Mouse (Mus musculus) MEL (cell line): ENCODE results near the gene Gstcd. TPM values are rescaled to one million over a fixed set of nuclear protein-coding genes. Genes with fewer than 3 reads are reported as not detected.

Experiments used
- DNase-seq: peaks from one replicate; pipeline ENCODE4 v3.0.0; 2011; ENCODE audit warnings: low read depth, low spot score
- H3K27ac ChIP-seq: 2 replicates; pipeline ENCODE4 v1.5.1; 2012; ENCODE audit warnings: low read depth, mild to moderate bottlenecking, control low read depth, low read length, moderate library complexity; ENCODE audit not compliant: control insufficient read depth
- H3K27me3 ChIP-seq, 2 experiments: fragments of 150-350 bp in 1 of 2; sonication (generic) in 1 of 2; 2 replicates each; pipeline ENCODE4 v1.6.1; 2012; ENCODE audit warnings: low read length in 2 of 2, mild to moderate bottlenecking in 2 of 2, improper control_type of control experiment in 1 of 2, moderate library complexity in 1 of 2; ENCODE audit not compliant: insufficient read depth in 2 of 2, control insufficient read depth in 1 of 2
- H3K36me3 ChIP-seq, 2 experiments: 2 replicates each; pipeline ENCODE4 v1.6.1; 2012 to 2014; ENCODE audit warnings: low read length in 2 of 2, improper control_type of control experiment in 1 of 2, inconsistent platforms in 1 of 2, mild to moderate bottlenecking in 1 of 2; ENCODE audit not compliant: insufficient read depth in 2 of 2, control insufficient read depth in 1 of 2
- H3K4me1 ChIP-seq, 2 experiments: fragments of 150-350 bp in 1 of 2; sonication (generic) in 1 of 2; 2 replicates each; pipeline ENCODE4 v1.6.1; 2012; ENCODE audit warnings: low read length in 2 of 2, improper control_type of control experiment in 1 of 2, mild to moderate bottlenecking in 1 of 2; ENCODE audit not compliant: insufficient read depth in 2 of 2, control insufficient read depth in 1 of 2
- H3K4me3 ChIP-seq, 2 experiments: fragments of 150-350 bp in 1 of 2; sonication (generic) in 1 of 2; 2 replicates each; pipeline ENCODE4 v1.5.1; 2012; ENCODE audit warnings: low read depth in 2 of 2, low read length in 2 of 2, mild to moderate bottlenecking in 2 of 2, moderate library complexity in 2 of 2, control low read depth in 1 of 2, improper control_type of control experiment in 1 of 2; ENCODE audit not compliant: control insufficient read depth in 1 of 2, insufficient read depth in 1 of 2
- H3K79me2 ChIP-seq: 2 replicates; pipeline ENCODE4 v1.6.1; 2012; ENCODE audit warnings: mild to moderate bottlenecking, low read length, moderate library complexity; ENCODE audit not compliant: control insufficient read depth, poor library complexity, insufficient read depth
- H3K9ac ChIP-seq: 2 replicates; pipeline ENCODE4 v1.6.1; 2012; ENCODE audit warnings: low read depth, mild to moderate bottlenecking, control low read depth, low read length, moderate library complexity; ENCODE audit not compliant: control insufficient read depth, poor library complexity, severe bottlenecking
- H3K9me3 ChIP-seq: fragments of 150-350 bp; sonication (generic); replicated peaks from 2 replicates; pipeline ENCODE4 v1.6.1; 2012; ENCODE audit warnings: mild to moderate bottlenecking, low read length, improper control_type of control experiment, moderate library complexity; ENCODE audit not compliant: insufficient read depth
- BHLHE40 ChIP-seq: IDR thresholded peaks from 2 replicates; pipeline ENCODE4 v1.6.1; 2012; ENCODE audit warnings: low read depth, mild to moderate bottlenecking, inconsistent platforms, low read length, improper control_type of control experiment, borderline replicate concordance
- CHD1 ChIP-seq: IDR thresholded peaks from 2 replicates; pipeline ENCODE4 v1.6.1; 2012; ENCODE audit warnings: low read depth, mild to moderate bottlenecking, inconsistent platforms, low read length, improper control_type of control experiment
- CTCF ChIP-seq, 3 experiments: IDR thresholded peaks in 2 of 3; conservative IDR thresholded peaks in 1 of 3; 2 replicates each; pipeline ENCODE4 v1.5.1; 2011 to 2012; ENCODE audit warnings: low read length in 3 of 3, low read depth in 2 of 3, mild to moderate bottlenecking in 2 of 3, improper control_type of control experiment in 1 of 3, inconsistent platforms in 1 of 3, mixed read lengths in 1 of 3, moderate library complexity in 1 of 3; ENCODE audit not compliant: control insufficient read depth in 1 of 3, insufficient read depth in 1 of 3, poor library complexity in 1 of 3, severe bottlenecking in 1 of 3
- ELF1 ChIP-seq: IDR thresholded peaks from 2 replicates; pipeline ENCODE4 v1.6.1; 2014; ENCODE audit warnings: low read depth, mild to moderate bottlenecking, inconsistent platforms, low read length, improper control_type of control experiment, moderate library complexity
- ETS1 ChIP-seq: IDR thresholded peaks from 2 replicates; pipeline ENCODE4 v1.6.1; 2012; ENCODE audit warnings: low read depth, mild to moderate bottlenecking, inconsistent platforms, low read length, improper control_type of control experiment, moderate library complexity
- GATA1 ChIP-seq: IDR thresholded peaks from 2 replicates; pipeline ENCODE4 v1.6.1; 2011; ENCODE audit warnings: low read depth, low read length, improper control_type of control experiment
- MAFK ChIP-seq: IDR thresholded peaks from 2 replicates; pipeline ENCODE4 v1.6.1; 2011; ENCODE audit warnings: low read depth, mild to moderate bottlenecking, low read length, improper control_type of control experiment, borderline replicate concordance
- MYB ChIP-seq: IDR thresholded peaks from 2 replicates; pipeline ENCODE4 v1.6.1; 2011; ENCODE audit warnings: mild to moderate bottlenecking, low read depth, low read length, improper control_type of control experiment
- NELFE ChIP-seq: IDR thresholded peaks from 2 replicates; pipeline ENCODE4 v1.6.1; 2011; ENCODE audit warnings: low read depth, low read length, improper control_type of control experiment
- POLR2AphosphoS2 ChIP-seq: IDR thresholded peaks from 2 replicates; pipeline ENCODE4 v1.6.1; 2011; ENCODE audit warnings: low read length, improper control_type of control experiment
- RCOR1 ChIP-seq: IDR thresholded peaks from 2 replicates; pipeline ENCODE4 v1.6.1; 2012; ENCODE audit warnings: low read depth, mild to moderate bottlenecking, inconsistent platforms, low read length, improper control_type of control experiment
- SIN3A ChIP-seq: IDR thresholded peaks from 2 replicates; pipeline ENCODE4 v1.6.1; 2012; ENCODE audit warnings: low read length, improper control_type of control experiment, inconsistent platforms
- SMC3 ChIP-seq: IDR thresholded peaks from 2 replicates; pipeline ENCODE4 v1.6.1; 2011; ENCODE audit warnings: low read depth, low read length, improper control_type of control experiment
- USF1 ChIP-seq: IDR thresholded peaks from 2 replicates; pipeline ENCODE4 v1.6.1; 2014; ENCODE audit warnings: low read depth, mild to moderate bottlenecking, inconsistent platforms, low read length, improper control_type of control experiment, moderate library complexity
- ZC3H11A ChIP-seq: IDR thresholded peaks from 2 replicates; pipeline ENCODE4 v1.6.1; 2012; ENCODE audit warnings: low read depth, mild to moderate bottlenecking, inconsistent platforms, low read length, improper control_type of control experiment
- ZMIZ1 ChIP-seq: IDR thresholded peaks from 2 replicates; pipeline ENCODE4 v1.6.1; 2012; ENCODE audit warnings: low read depth, mild to moderate bottlenecking, inconsistent platforms, low read length, improper control_type of control experiment, moderate library complexity
- polyA plus RNA-seq, 2 experiments: library from polyadenylated mRNA; stranded (reverse) in 1 of 2; unstranded in 1 of 2; fragments of >175 nt in 1 of 2; fragments of >200 nt in 1 of 2; gene quantifications; 2 replicates each; pipeline versions ENCODE4 v1.2.1 to v1.2.4; 2012; ENCODE audit warnings: low replicate concordance in 2 of 2, low read depth in 1 of 2; ENCODE audit not compliant: insufficient read length in 2 of 2, insufficient read depth in 1 of 2, missing spikeins in 1 of 2
- total RNA-seq: library from RNA; depleted of rRNA; stranded (reverse); fragments of 300-350 nt; gene quantifications from 2 replicates; pipeline ENCODE4 v1.2.3, GENCODE M21; 2012

Gstcd gene
- total and polyA plus RNA-seq, 3 experiments, result 15.5 to 19.2 TPM; not detected in 1

DNA sequence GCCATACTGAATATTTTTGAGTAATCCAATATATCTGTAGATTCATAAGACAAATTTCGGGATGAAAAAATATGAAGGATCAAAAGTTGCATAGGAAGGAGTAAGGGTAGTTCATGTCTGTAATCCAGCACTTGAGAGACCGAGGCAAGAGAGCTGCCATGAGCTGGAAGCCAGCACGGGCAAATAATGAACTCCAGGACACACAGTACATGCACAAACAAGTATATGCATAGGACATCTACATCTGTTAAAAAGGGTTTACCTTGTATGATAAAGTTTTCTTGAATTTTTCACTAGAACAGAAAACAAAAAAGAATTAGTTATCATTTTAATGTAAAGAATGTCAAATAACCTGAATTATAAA, 95.9 kb downstream of the Gstcd start:
- H3K79me2 ChIP-seq, result no peaks in the 10 kb centered on the region
- H3K4me3 ChIP-seq, result no peak overlapping the region
- no peaks in the 10 kb centered on the region for H3K9me3 ChIP-seq
- H3K9ac ChIP-seq, result no peak overlapping the region
- DNase-seq, result no peak
- H3K27ac ChIP-seq, result no peak overlapping the region
- H3K27me3 ChIP-seq, result no peaks in the 10 kb centered on the region
- H3K36me3 ChIP-seq, result peaks cover 0 to 2% of the 10 kb centered on the region in 2 experiments; a peak in 2 of 4 replicates
- no peak for TF ChIP-seq ZMIZ1
- no peak for TF ChIP-seq ETS1
- TF ChIP-seq SIN3A, result no peak
- no peak for TF ChIP-seq POLR2AphosphoS2
- no peak for TF ChIP-seq CTCF (IDR thresholded peaks at IDR 0.05 in 2 of 3, conservative IDR thresholded peaks at IDR 0.05 in 1 of 3; ENCODE audit: control insufficient read depth in 1 of 3, insufficient read depth in 1 of 3, low read depth in 2 of 3, low read length in 3 of 3, poor library complexity in 1 of 3, severe bottlenecking in 1 of 3)
- TF ChIP-seq BHLHE40, result no peak
- no peak for TF ChIP-seq SMC3
- no peak for TF ChIP-seq GATA1
- TF ChIP-seq ELF1, result no peak
- TF ChIP-seq MAFK, result no peak
- TF ChIP-seq RCOR1, result no peak
- TF ChIP-seq ZC3H11A, result no peak
- H3K4me1 ChIP-seq, result no peaks in the 10 kb centered on the region

DNA sequence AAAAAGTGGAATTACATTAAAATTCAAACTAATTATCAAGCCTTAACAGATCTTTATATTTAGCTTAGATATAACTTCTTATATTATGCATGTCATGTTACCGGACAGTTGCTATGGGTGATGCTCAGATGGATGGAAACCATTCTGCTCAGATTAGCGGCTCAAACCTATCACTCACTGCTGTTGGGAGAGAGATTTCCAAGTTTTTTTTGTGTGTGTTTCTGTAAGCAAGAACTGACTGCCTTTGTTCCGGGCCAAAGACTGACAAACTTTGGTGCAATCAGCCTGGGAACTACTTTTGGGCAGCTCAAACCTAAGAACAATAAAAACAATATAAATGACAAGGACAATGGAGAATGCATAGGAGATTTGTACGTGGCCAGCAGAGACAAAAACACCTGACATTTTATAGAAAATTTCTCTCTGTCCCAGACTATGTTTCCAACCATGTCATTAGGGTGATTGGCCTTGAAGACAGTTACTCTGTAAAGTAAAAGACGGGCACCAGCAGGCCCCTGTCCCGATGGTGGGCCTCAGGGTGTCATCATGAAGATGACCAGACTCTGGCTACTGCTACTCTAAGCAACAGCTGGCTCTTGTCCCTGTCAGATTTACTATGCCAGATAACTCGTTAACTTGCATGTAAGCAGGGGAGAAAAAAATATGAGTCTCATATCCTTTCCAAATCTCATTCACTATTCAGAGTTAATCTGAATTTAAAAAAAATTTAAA, 96.5 kb downstream of the Gstcd start:
- TF ChIP-seq MYB, result no peak
- TF ChIP-seq CHD1, result no peak
- no peak for TF ChIP-seq ETS1
- TF ChIP-seq NELFE, result no peak
- TF ChIP-seq USF1, result no peak
- DNase-seq, result no peak

More for the DNA sequence above, 96.5 kb downstream of the Gstcd start:
- Histone ChIP-seq H3K79me2 (no peaks in the 10 kb centered on the region), H3K4me1 (no peaks in the 10 kb centered on the region), H3K4me3 (no peak overlapping the region), H3K27me3 (no peaks in the 10 kb centered on the region), H3K9me3 (no peaks in the 10 kb centered on the region), H3K27ac (no peak overlapping the region), H3K9ac (no peak overlapping the region), H3K36me3 (peaks cover 0 to 2% of the 10 kb centered on the region in 2 experiments; a peak in 2 of 4 replicates)
